Mouse (Mus musculus) gastrocnemius, postnatal 25 days (tissue): ENCODE data around the gene H2afy. TPM values are rescaled to one million over a fixed set of nuclear protein-coding genes. Genes with fewer than 3 reads are reported as not detected.

Source experiments
- DNase-seq: peaks from one replicate; pipeline ENCODE4 v3.0.0; 2022
- total RNA-seq, 2 experiments: library from RNA; stranded (reverse); gene quantifications; 1 replicate in 1 of 2; 2 replicates in 1 of 2; pipeline ENCODE4 v1.2.3; 2021

The H2afy gene
- total RNA-seq, 2 experiments from 2014 or later = 61.8 to 62.6 TPM

DNA sequence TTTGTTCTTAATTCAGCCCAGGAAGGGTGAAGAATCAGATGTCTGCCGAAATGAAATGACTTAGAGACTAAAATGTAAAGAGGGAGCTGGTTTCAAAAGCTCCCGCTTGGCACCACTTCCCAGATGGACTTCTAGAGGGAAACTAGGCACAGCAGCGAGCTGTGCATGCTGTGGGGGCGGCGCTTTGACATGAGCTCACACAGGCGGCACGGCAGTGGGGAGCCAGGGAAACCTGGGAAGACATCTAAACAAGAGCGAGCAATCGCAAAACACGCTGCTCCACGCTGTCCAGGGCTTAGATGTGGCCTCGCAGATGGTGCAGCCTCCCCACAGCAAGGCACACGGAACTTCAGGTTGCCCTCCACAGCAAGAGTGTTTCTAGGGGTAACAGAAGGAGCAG, 23.2 kb downstream of the H2afy start:
- DNase-seq = no peak

DNA sequence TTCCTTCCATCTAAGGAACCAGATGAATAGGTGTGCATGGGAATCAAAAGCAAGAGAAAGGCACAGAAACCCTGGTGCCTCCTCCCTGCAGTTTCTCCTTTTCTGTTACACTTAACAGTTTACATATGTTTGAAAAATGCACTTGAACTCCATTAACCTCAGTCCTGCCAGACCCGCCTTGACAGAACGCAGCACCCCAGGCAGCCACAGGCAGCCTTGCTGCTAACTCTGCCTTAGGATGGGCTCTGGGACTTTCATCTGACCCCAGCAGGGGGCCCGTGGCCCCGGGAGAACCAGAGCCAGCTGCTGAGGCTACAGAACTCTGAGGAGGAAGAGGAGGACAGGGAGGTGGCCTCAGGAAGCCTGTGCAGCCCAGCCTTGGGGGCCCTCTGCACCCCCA, 23.7 kb downstream of the H2afy start:
- DNase-seq = no peak

DNA sequence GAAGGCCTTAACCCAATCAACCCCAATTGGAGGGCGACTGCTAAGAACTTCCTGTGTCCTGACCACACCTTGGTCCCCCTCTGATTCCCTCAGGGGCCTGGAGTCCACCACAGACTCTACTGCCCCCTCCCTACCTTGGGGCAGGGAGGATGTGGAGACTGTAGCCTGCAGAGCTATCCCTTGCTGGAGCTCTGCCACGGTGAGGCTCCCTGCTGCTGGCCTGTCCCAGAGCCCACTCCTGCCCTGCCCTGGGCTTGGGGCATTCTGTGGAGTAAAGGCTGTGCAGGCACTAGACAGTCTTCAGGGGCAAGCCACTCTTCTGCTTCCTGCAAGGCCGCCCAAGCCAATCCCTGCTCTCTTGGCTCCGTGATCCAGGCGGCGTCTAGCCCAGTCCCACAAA, 24.6 kb downstream of the H2afy start:
- DNase-seq = no peak

DNA sequence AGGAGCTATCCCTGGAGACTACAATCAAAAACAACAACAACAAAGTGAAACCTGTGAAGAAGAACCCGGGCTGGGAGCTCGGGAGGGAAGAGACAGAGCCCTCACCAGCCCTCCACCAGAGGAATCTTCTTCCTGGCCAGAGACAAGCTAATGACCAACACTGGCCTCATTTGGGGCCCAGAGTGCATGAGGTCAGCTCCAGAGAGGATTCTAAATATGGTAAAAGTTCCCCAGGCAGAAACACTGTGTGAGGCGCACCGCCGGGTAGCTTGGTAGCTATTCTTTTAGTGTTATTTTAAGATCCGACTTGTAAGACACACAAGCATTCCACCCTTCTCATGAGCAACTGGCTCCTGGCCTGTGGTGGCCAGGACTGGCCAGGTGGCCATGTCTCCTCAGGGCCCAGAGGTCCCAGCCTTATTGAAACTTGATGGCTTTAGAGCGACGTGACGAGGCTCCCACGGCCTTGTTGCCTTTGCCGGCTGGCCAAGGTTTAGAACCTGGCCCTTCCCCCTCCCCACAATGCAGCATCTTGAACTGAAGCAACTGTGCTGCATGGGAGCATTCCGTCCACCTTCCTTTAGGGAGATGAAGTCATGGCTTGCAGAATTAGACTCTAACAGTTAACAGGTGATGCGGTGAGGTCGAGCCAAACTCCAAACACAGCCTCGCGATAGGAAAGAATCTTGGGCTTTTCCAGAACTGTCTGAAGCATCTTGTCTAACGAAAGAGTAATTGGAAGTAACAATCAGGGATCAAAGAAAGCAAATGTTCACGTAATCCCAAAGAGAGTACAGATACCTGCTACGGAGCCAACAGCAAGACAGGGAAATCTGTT, 25.2 kb downstream of the H2afy start:
- DNase-seq = no peak

DNA sequence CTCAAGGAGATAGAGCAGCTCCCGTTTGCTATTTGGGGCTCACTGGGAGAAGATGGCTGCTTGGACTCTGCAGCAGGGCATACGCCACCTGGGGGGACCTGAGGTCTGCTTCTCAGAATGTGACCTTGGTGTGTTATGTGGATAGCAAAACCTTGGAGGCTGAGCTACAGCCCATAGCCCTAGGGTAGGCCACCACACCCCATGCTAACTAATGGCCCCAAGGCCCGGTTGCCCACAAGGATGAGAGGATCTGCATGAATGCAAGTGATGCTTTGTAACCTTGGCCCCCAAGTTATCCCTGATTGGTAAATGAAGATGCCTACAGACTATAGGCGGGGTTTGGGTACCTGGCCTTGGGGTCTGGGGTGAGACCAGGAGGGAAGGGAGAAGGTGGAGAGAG, 26.5 kb downstream of the H2afy start:
- no peak for DNase-seq

DNA sequence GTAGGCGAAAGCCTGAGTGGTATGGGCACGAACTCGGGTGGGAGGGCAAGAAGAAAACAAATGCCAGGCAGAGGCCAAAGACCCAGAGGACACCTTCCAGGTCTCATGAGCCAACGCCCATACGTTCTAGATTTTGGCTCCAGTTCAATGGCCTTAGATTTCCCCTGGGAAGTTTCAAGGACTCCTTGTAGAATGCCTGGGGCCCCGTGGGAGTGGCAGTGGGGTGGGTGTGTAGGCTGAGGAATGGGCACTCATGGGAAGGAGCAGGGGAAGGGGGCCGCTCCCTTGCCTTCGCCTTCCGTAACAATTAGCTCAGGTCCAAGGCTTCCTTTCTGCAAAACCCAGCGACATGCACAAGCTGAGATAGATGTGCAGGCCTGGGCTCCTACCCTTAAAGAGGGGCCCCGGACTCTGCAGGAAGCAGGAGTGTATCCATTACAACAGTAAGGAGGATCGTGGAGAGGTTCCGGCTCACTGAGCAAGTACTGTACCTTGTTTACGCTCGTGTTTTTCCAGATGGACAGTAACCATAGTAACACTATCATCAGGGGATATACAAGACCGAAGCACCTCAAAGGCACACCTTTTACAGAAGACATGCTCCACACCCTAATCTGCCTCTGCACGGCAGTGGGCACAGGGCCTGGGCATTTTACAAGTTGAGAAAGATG, 27.2 kb downstream of the H2afy start:
- DNase-seq = no peak

DNA sequence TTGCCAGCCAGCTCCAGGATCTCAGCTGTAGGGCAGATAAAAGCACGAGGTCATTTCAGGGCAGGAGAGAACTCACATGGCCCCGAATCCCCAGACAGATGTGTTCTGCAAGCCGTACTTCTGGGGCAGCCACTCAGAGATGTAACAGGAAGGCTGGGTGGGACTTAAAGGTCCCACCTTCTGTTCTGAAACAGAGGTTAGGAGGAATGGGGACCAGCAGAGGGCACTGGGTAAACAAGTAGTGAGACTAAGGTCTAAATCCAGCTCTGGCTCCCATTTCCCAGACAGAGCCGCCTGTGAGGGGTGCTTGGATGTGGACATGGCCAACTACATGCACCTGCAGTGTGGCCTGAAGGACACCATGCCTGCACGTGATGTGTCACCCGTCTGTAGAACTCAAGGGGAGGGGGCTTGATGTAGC, 31.2 kb downstream of the H2afy start:
- DNase-seq = no peak

DNA sequence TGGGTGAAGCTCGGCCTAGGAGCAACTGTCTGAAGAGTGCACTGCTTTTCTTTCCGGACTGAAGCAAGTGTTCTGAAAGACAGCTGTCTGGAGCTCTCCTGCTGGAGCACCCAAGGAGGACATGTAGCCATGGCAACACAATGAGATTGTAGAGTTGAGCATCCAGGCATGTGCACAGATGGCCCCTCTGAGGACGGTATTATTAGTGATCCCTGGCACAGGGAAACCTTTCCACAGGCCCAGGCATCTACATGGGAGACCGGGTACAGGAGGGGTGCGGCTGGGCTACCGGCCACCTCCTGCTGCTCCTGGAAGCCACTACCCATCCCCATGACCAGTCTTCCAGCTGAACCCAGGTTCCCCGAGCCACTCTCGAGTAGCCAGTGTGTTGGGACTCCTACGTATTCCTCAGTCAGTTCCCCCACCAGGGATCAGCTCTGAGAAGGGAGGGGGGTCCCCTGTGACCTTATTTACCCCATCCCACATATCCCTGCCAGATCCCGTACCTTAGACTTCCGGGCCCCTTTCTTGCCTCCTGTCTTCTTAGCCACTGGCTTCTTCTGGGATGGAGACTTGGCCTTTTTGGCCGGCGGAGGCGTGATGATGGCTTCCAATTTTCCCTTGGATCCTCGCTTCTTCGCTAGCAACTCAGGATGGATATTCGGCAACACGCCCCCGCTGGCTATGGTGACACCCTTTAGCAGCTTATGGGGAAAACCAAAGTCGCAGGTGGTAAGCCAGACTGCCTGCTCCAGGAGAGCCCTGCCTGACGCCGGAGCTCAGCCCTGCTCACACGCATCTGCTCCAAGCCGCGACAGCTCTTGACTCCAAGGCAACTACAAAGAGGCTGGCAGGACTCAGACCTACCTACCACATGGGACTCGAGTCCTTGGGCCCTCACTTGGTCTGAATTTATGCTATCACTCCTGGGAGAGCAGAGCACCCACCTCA, 32.1 kb downstream of the H2afy start:
- no peak for DNase-seq

DNA sequence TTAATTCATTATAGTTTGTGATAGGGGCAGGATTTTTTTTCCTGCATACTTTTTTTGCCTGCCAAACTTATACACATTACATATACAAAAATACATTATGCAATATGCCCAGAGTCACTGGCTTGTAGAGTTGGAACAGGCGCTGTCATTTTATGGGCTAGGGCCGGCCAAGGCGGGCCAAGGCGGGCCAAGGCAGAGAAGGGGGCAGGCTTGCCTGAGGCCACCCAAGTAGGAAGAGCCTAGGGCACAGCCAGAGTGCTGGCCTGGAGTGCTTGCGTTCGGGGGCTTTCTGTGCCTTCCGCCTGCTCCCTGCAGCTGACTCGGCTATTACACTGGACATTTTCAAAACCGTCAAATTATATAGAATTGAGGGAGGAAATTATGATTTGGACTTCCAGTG, 34.0 kb downstream of the H2afy start:
- no peak for DNase-seq

DNA sequence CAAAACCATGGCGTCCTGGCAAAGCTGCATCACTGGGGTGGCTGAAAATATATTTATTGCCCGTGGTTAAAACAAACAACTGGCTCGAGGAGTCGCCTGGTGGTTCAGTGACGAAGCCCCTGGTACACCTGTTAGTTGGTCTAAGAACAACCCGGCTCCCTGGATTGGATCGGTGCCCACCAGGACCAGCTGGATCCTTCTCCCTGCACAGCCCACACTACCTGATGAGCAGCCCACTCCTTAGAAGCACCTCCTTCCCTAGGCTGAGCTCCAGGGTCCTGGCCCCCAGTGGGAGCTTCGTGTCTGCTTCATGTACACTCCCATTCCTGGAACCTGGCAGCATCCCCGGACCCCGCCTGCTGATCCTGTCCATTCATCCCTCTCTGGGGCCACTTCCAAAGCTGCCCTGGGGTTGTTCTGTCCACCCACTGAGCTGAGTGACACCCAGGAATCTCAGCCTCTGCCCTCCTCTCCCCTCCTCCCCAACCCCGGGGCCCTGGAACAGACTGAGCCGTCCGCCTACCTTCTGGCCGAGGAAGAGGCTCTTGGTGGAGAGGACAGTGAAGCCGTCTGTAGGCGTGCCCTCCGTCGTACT, 40.5 kb downstream of the H2afy start:
- DNase-seq = no peak

DNA sequence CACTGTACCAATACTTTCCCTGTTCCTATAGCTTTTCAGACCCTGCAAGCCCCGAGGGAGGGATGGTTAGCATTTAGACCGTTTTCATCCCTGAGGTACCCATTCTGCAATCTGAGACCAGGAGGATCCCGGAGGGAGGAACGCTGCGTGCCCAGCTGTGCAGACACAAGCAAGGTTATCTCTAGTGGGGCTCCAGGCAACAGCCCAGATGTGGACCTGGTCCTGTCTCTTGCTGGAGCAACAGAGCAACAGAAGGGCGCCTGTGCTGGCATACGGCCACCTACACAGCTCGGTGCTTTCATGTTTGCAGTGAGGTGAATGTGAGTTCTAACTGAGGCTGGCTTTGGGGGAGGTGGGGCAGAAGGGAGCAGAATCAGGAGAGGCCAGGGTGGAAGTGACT, 41.6 kb downstream of the H2afy start:
- DNase-seq = no peak

DNA sequence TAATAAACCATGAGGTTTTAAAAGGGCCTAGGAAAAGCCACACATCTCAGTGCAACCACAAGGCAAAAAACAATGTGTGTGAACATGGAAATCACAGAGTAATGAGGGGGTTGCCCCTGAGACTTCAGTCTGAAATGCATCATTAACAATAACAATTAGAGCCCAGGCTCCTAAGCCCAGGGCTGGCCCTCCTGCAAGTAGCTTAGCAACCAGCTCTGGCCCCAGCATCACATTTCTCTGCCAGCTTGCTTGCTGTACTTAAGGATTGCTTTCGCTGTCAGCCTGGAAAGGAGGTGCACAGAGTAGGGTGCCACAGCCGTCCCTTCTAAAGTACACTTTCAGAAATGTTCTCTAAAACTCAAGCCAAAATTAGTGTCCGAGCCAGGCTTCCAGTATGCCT, 42.5 kb downstream of the H2afy start:
- DNase-seq = no peak

DNA sequence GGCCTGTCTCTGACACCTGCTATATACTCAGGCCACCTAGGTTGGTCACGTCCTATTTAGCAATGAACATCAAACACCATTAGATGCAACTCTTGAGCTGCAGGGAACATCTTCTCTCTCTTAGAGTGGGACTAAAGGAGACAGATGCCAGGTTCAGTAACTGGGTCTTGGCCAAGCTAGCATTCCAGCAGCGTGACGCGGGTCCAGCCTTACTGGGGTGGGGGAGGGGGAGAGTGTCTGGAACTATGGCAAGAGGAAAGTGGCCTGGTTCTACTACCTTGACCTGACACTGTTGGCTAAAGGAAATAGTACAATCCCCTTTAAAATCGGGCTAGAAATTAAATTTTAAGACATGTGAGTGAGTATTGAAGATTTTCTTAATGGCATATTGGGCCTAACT, 43.6 kb downstream of the H2afy start:
- no peak for DNase-seq

DNA sequence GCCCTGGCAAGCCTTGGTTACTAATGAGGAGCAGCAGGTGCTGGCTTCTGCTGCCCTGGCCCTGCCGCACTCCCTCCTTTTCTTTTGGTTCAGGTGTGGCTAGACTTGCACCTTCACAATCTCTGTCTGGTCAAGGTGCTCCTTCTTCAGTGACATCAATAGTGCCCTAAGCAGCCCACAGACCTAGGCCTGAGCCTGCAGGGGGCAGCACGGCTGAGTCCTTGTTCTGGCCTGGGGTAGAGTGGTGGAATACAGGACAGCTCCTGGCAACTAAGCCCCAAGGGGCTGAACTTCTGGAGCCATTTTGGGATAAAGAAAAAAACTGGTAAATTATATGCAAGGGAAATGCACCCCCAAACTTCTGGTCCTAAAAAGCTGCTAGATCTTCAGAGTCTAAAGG, 45.6 kb downstream of the H2afy start:
- no peak for DNase-seq

DNA sequence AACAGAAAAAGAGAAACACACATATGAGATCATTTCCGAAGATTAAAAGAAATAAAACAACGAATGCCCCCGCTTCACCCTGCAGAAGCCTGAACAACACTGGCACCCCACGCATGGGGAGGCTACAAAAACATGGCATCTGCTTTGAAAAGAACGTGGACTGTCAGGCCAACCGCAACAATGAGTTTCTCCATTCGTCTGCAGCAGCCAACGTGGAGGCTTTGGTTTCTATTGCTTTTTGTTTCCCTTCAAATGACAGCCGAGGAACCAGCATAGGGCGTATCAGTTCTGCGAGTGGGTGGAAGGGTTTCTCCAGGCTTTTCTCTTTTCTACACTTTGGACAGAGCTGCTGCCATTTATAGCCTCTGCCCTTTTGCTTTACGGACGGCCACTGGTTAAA, 47.6 kb downstream of the H2afy start:
- DNase-seq = no peak

DNA sequence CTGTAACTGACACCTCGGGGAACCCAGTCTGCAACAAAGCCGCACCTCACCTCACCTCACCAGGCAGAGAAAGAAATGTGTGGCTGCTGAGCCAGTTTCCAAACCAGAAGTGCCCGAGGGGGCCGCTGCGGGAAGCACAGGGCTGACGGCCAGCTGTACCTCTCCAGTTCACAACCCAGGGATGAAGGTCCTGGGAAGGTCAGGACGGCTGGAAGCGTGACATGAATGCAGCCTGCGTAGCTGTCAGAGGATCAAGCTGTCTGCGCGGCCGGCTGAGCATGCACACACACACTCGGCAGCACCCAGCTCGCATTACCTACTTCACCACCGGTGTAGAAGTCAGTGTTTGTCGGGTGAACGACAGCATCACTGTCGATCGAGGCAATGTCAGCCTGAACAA, 48.2 kb downstream of the H2afy start:
- peak; percentile 46 for DNase-seq

DNA sequence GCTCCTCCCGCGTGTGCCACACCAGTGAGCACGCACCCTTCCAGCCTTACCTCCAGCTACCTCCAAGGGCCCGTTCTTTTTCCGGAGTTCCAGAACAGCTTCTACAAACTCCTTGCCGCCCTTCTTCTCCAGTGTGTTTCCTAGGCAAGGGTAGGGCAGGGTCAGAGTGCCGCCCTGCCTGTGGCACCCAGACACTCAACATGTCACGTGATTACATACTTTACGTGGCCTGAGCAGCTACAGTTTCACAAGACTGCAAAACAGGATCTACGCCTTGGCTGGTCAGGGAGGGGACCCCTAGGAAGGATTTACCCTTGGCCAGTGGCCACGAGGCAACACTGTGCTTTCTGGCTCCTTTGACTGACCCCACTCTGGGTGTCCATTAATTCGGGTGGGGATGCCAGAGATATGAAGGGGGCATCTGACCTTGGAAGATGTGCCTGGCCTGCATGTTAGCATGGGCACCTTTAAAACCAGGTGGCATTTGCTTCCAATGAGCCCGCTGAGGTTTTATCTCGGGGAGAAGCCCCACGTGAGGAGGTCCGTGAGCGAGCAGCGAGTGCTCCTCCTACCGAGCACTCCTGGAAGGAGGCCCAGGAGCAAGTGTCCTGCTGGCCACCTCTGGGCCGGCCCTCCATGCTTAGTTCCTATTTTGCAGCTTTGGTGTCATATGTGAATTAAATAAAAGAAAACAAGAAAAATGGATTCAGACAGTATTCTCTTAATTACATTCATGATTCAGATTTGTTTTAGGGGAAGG, 51.8 kb downstream of the H2afy start:
- DNase-seq = no peak

DNA sequence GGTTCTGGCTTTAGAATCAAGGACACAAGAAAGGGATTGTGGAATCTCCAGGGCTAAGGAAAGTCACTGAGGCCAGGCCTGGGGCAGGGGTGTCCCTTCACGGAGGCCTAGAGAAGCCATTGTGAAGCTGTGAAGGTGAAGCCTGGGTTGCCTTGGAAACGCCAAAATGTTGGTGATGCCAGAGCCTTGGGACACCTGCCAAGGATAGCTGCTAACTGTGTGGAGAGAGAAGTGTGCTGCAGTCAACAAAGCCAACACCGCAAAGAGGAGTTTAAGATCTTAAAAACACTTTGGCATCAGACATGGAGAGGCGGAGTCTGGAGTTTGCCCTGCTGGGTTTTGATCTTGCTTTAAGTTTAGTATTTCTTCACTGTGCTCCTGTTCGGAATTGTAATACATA, 54.5 kb downstream of the H2afy start:
- DNase-seq = no peak

DNA sequence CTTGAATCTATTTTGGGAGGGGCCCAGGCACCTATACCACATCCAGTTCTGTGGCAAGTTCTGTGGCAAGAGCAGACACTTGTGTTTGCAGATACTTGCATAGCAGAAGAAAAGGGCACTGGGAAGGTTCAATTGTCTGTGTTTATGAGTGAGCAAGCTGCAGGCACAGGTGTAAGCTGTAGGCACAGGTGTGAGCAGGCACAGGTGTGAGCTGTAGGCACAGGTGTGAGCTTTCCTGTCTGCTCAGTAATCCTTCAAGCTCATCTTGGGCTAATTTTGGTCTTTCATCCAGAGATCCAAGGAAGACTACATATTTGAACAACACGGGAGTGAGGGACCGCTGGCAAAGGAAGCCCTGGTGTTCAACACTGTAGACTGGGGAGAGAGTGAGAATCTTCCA, 56.5 kb downstream of the H2afy start:
- no peak for DNase-seq

DNA sequence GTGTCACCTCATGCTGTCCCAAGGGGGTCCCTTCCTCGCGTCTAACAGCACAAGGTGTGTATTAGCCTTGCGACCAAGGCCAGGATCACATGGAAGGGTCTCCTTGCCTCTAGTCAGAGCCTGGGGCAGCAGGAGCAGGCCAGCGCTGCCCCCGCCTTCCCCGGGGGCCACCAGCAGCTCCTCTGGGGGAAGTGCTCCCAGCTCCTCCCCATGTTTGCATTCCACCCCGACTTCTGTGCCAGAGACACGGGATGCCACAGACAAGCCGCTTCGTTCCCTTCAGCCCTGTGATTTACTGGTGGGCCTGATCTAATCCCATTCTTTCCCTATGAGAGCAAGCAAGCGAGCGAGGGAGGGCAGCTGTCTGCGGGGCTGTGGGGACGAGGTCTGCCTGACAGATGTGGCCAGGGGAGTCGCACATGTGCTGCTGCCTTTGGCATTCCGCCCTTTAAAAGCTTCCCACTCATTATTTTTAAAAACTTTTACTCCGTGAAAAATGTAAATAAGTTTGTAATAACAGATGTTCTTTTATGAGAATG, 57.4 kb downstream of the H2afy start:
- DNase-seq = no peak

DNA sequence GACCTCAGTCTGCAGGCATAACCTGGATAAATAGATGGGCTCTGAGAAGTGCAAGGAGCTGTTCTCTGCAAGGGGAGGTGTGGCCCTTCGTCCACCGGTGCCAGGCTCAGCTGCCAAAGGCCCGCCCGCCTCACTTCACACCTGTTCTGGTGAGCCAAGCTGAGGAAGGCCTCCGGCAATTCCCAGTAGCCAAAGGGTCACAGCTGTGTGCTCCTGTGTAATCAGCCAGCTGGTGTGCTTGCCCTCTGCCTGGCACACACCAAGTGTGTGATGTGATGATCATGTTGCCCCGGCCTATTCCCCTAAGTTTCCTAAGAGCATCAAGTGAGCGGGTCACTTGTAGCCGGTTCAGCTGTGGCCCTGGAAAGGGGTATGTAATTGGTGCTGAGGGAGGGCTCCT, 60.2 kb downstream of the H2afy start:
- peak; percentile 58 for DNase-seq
